Mouse (Mus musculus): ENCODE results near the gene Nudt19. TPM values are rescaled to one million over a fixed set of nuclear protein-coding genes. Genes with fewer than 3 reads are reported as not detected.
A peak's percentile ranks its signal among the peaks of the same experiment; 100 is the strongest.
"Not testable (repeated sequence)": the region's sequence is repeated elsewhere in the genome, so short reads cannot be mapped to it uniquely, and the experiment has no call there.

Nudt19 gene
- 10 to 100 TPM; 48.7 to 54.7 (median 50.4) TPM for polyA plus RNA-seq (2017; shearing (Covaris generic))

GRCm38 (mm10) chr7:35556205-35556603 lies at the start of gene Nudt19:
Nudt19 (minus strand) TSS chr7:35556304.
- no peak for ATAC-seq

- ATAC-seq, result no peak
Observed at GRCm38 (mm10) chr7:35602766-35603165, 46.7 kb upstream of the Nudt19 start.

- ATAC-seq, result no peak
Observed at GRCm38 (mm10) chr7:35601106-35601505, 45.0 kb upstream of the Nudt19 start.

GRCm38 (mm10) chr7:35600031-35600430 lies 43.9 kb upstream of the Nudt19 start:
- ATAC-seq, result no peak

GRCm38 (mm10) chr7:35599492-35599891 lies 43.4 kb upstream of the Nudt19 start:
- no peak for ATAC-seq

- no peak for ATAC-seq
Observed at GRCm38 (mm10) chr7:35594311-35594710, 38.2 kb upstream of the Nudt19 start.

- ATAC-seq, result no peak
Observed at GRCm38 (mm10) chr7:35590731-35591191, 34.7 kb upstream of the Nudt19 start.

GRCm38 (mm10) chr7:35589485-35589884 lies 33.4 kb upstream of the Nudt19 start:
- no peak for ATAC-seq

GRCm38 (mm10) chr7:35588680-35589428 lies 32.8 kb upstream of the Nudt19 start:
- ATAC-seq, result no peak

GRCm38 (mm10) chr7:35587728-35588127 lies 31.6 kb upstream of the Nudt19 start:
- no peak for ATAC-seq

- no peak for ATAC-seq
Observed at GRCm38 (mm10) chr7:35586906-35587445, 30.9 kb upstream of the Nudt19 start.

- ATAC-seq, result peak; percentile 96
Observed at GRCm38 (mm10) chr7:35586055-35586905, 30.2 kb upstream of the Nudt19 start, which contains the start of gene Ankrd27. Ankrd27 (plus strand) TSS chr7:35586244.

- ATAC-seq, result peak; percentile 43
Observed at GRCm38 (mm10) chr7:35585191-35586054, 29.3 kb upstream of the Nudt19 start, which contains the start of gene Rgs9bp. Rgs9bp (minus strand) TSS chr7:35585582.

GRCm38 (mm10) chr7:35584786-35585190 lies 28.7 kb upstream of the Nudt19 start:
- no peak for ATAC-seq

GRCm38 (mm10) chr7:35584068-35584785 lies 28.1 kb upstream of the Nudt19 start:
- ATAC-seq, result no peak

GRCm38 (mm10) chr7:35583476-35584025 lies 27.4 kb upstream of the Nudt19 start:
- no peak for ATAC-seq

- no peak for ATAC-seq
Observed at GRCm38 (mm10) chr7:35582719-35583118, 26.6 kb upstream of the Nudt19 start.

- ATAC-seq, result peak; percentile 73
Observed at GRCm38 (mm10) chr7:35579849-35580248, 23.7 kb upstream of the Nudt19 start.

- ATAC-seq, result not testable (repeated sequence)
Observed at GRCm38 (mm10) chr7:35570883-35571282, 14.8 kb upstream of the Nudt19 start.

GRCm38 (mm10) chr7:35569724-35570123 lies 13.6 kb upstream of the Nudt19 start:
- not testable (repeated sequence) for ATAC-seq

- not testable (repeated sequence) for ATAC-seq
Observed at GRCm38 (mm10) chr7:35565965-35566364, 9.9 kb upstream of the Nudt19 start.

Data from inflammation-experienced regulatory T-cells, adult 6 months (primary cell).